Mouse (Mus musculus): Measurements from ENCODE around the gene Mtmr11.
"Not testable (repeated sequence)": the region's sequence is repeated elsewhere in the genome, so short reads cannot be mapped to it uniquely, and the experiment has no call there.

DNA sequence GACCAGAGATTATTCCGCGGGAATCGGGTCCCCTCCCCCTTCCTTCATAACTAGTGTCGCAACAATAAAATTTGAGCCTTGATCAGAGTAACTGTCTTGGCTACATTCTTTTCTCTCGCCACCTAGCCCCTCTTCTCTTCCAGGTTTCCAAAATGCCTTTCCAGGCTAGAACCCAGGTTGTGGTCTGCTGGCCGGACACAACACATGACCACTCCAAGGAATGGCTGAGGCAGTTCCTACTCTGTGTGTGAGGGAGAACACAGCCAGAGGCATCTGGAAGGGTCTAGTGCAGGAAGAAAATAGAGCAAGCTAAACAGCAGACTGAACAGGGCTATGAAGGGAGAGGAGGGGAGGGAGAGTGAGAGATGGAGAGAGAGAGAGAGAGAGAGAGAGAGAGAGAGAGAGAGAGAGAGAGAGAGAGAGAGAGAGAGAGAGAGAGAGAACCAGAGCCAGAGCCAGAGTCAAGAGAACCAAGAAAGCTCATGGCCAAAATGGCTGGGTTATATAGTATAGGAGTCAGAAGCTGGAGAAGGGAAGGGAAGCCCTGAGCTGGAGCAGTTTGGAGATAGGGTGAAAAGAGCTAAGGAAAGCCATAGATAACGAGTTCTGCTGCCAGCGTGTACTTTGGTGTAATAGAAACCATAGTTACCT, 36.9 kb downstream of the Mtmr11 start:
- TF ChIP-seq CTCF (IDR thresholded peaks at IDR 0.05; ENCODE audit: low read depth, low read length); POLR2A (IDR thresholded peaks at IDR 0.05; ENCODE audit: extremely low read depth, insufficient read depth, low read length): not testable (repeated sequence)

All from liver, adult 2 months (tissue).